Mouse (Mus musculus) liver, embryonic 11.5 days (tissue): Measurements from ENCODE around the gene Rrn3. TPM values are rescaled to one million over a fixed set of nuclear protein-coding genes. Genes with fewer than 3 reads are reported as not detected.
A peak's percentile ranks its signal among the peaks of the same experiment; 100 is the strongest.

ENCODE experiments used
- ATAC-seq: fragments of 200-750 bp; cut with Nextera tagmentation; replicated peaks from 2 replicates; pipeline ENCODE4 v1.8.0; 2017; ENCODE audit warnings: moderate number of reproducible peaks, mild to moderate bottlenecking, moderate TSS enrichment, moderate library complexity; ENCODE audit not compliant: low FRiP score
- DNase-seq: peaks from one replicate; pipeline ENCODE4 v3.0.0-alpha.2; 2017; ENCODE audit warnings: low spot score
- H3K27ac ChIP-seq: fragments of 300-500 bp; sonication (generic); 2 replicates; pipeline ENCODE4 v1.5.1; 2014; ENCODE audit warnings: mild to moderate bottlenecking, low read depth, low read length, control low read depth
- H3K27me3 ChIP-seq: fragments of 300-500 bp; sonication (generic); replicated peaks from 2 replicates; pipeline ENCODE4 v1.6.1; 2014; ENCODE audit warnings: low read length, mixed read lengths; ENCODE audit not compliant: control insufficient read depth, insufficient read depth
- H3K36me3 ChIP-seq: fragments of 300-500 bp; sonication (generic); 2 replicates; pipeline ENCODE4 v1.6.1; 2014; ENCODE audit warnings: mild to moderate bottlenecking, low read length, moderate library complexity, mixed read lengths; ENCODE audit not compliant: control insufficient read depth, insufficient read depth
- H3K4me1 ChIP-seq: fragments of 300-500 bp; sonication (generic); replicated peaks from 2 replicates; pipeline ENCODE4 v1.6.1; 2014; ENCODE audit warnings: low read length, mixed read lengths; ENCODE audit not compliant: control insufficient read depth, insufficient read depth
- H3K4me2 ChIP-seq: fragments of 300-500 bp; sonication (generic); 2 replicates; pipeline ENCODE4 v1.6.1; 2014; ENCODE audit warnings: mild to moderate bottlenecking, control low read depth, moderate library complexity
- H3K4me3 ChIP-seq: fragments of 300-500 bp; sonication (generic); 2 replicates; pipeline ENCODE4 v1.5.1; 2014; ENCODE audit warnings: low read depth, low read length, control low read depth
- H3K9ac ChIP-seq: fragments of 300-500 bp; sonication (generic); 2 replicates; pipeline ENCODE4 v1.6.1; 2014; ENCODE audit warnings: low read depth, low read length, control low read depth
- H3K9me3 ChIP-seq: fragments of 300-500 bp; sonication (generic); 2 replicates; pipeline ENCODE4 v1.6.1; 2016; ENCODE audit warnings: low read length, inconsistent platforms, mixed read lengths; ENCODE audit not compliant: control insufficient read depth
- WGBS: fragments of 180-500 bp; shearing (Covaris S2); extraction: QIAGEN DNeasy Blood & Tissue Kit; methylation state at CpG from one replicate; pipeline ENCODE4 v1.1.7; 2014; 5-methylcytosine and 5-hydroxymethylcytosine counted together
- polyA plus RNA-seq: library from polyadenylated mRNA; unstranded; fragments of >200 nt; fragmentation: Nextera tagmentation; extraction: Ambion mirVana; gene quantifications from 2 replicates; pipeline ENCODE4 v1.2.1, GENCODE M21; 2014

Gene Rrn3
- polyA plus RNA-seq, 1 experiment from 2014 or later: 67.1 TPM

DNA sequence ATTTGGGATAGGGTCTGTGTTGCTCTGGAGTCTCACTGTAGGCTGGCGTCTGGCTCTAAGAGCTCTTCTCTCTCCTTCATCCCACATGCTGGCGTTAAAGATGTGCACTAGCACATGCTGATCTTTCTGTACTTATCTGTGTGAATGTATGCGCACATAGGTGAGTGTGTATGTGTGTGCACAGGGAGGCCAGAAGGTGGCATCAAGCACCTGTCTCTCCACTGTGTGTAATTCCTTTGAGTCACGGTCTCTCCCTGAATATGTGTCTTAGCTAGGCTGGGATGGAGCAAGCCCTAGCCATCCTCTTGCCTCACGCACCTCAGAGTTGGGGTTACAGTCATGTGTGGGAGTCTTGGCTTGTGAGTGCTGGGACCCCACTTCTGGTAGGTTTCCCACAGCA lies 40.3 kb downstream of the Rrn3 start:
- DNase-seq (no peak), ATAC-seq (no peak)
- no peak overlapping the region for H3K9ac ChIP-seq
- H3K27ac ChIP-seq: no peak overlapping the region
- H3K4me2 ChIP-seq: peak overlapping the region; percentile 93
- no peaks in the 10 kb centered on the region for H3K27me3 ChIP-seq
- H3K36me3 ChIP-seq: peaks cover 10% of the 10 kb centered on the region; the same call in 1 of the 2 replicates
- no peak overlapping the region for H3K4me3 ChIP-seq
- H3K4me1 ChIP-seq: peaks cover 10% of the 10 kb centered on the region; the same call in 1 of the 2 replicates
- no peaks in the 10 kb centered on the region for H3K9me3 ChIP-seq
- WGBS: 92% methylated on average over 5 of the region's 5 CpGs

DNA sequence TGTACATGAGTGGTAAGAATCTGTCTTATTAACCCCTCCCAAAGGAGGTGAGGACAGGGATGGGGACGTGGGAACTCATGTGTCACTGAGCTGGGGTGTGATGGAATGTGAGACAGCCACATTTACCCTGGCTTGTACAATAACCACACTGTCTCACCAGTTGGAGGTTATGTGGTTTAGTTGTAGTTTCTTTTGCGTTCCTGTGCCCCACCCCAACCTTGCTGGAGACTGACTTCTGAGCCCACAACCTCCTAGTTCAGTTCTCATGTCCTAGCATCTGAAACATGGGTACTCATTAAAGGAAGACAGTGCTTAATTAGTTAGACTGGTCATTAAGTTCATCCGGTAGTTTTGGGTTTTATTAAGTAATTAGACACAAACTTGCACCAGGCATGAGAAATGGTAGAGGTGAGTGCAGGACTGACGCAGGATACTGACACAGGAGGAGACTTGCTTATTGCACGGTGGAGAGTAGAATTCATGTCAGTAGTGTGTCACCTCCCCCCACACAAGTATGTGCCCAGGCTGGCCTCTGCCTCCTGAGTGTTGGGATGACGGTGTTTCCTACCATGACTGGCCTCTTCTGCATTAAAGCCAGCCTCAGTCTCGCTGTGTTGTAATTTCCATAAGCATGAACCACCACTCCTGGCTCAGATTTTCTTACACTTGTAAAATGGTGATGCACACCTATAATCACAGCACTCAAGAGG lies 45.4 kb downstream of the Rrn3 start:
- Histone ChIP-seq H3K27me3 (no peaks in the 10 kb centered on the region), H3K4me3 (no peak overlapping the region), H3K36me3 (peaks cover 17% of the 10 kb centered on the region; the same call in 1 of the 2 replicates), H3K4me2 (no peak overlapping the region), H3K9ac (no peak overlapping the region), H3K9me3 (no peaks in the 10 kb centered on the region), H3K4me1 (peaks cover 2% of the 10 kb centered on the region; the same call in 1 of the 2 replicates), H3K27ac (no peak overlapping the region)
- DNase-seq (no peak), ATAC-seq (no peak)
- 77% methylated on average over 7 of the region's 7 CpGs for WGBS

DNA sequence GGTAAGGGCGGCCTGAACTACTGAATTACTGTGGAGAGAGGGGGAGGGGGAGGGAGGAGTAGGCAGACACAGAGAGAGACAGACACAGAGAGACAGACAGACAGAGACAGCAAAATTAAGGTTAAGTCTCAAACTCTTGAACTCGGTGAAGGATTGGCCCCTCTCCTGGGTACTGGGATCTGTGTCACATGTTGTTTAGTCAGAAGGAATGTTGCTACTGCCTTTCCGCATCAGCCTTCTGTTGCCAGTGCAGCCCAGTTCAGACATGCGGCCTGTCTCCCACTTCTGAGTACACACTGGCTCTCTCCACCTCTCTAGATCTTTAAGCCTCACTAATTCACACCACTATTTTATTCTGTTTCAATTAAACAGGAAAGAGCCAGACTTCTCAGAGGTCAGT lies 46.0 kb downstream of the Rrn3 start:
- ATAC-seq: no peak
- no peak for DNase-seq
- Histone ChIP-seq H3K4me3 (no peak overlapping the region), H3K27ac (no peak overlapping the region), H3K4me2 (no peak overlapping the region), H3K9me3 (no peaks in the 10 kb centered on the region), H3K27me3 (no peaks in the 10 kb centered on the region), H3K4me1 (peaks cover 2% of the 10 kb centered on the region; the same call in 1 of the 2 replicates), H3K36me3 (peaks cover 21% of the 10 kb centered on the region), H3K9ac (no peak overlapping the region)
- 85% methylated on average over 4 of the region's 4 CpGs for whole genome bisulfite sequencing

GRCm38 (mm10) chr16:13830444-13830843 lies 49.9 kb downstream of the Rrn3 start:
- WGBS: 91% methylated on average over 10 of the region's 10 CpGs
- no peak overlapping the region for H3K4me2 ChIP-seq
- H3K27ac ChIP-seq: no peak overlapping the region
- H3K4me1 ChIP-seq: no peaks in the 10 kb centered on the region
- no peaks in the 10 kb centered on the region for H3K9me3 ChIP-seq
- no peak overlapping the region for H3K4me3 ChIP-seq
- H3K27me3 ChIP-seq: no peaks in the 10 kb centered on the region
- H3K9ac ChIP-seq: no peak overlapping the region
- ATAC-seq: no peak
- no peak for DNase-seq
- peaks cover 30% of the 10 kb centered on the region for H3K36me3 ChIP-seq

DNA sequence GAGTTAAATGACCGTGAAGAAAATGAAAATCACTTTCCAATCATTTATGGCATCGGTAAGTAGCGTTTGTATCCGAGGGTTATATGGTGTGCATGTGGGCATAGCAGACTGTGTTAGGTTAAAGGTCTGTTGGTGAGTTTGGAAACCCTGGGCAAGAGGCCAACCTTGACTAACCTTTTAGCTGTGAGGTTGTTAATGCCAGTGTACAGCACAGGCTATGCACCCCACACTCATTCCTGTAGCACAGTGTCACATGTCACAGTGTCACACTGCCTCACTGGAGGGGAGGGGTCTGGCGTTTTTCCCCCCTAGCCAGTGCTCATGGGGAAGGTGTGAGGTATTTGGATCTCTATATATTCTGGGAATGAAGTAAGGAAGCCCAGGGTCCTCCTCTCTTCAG lies 51.1 kb downstream of the Rrn3 start:
- no peaks in the 10 kb centered on the region for H3K4me1 ChIP-seq
- no peak for DNase-seq
- 78% methylated on average over 5 of the region's 5 CpGs for WGBS
- no peak overlapping the region for H3K4me3 ChIP-seq
- no peaks in the 10 kb centered on the region for H3K9me3 ChIP-seq
- H3K9ac ChIP-seq: no peak overlapping the region
- no peak for ATAC-seq
- no peaks in the 10 kb centered on the region for H3K27me3 ChIP-seq
- H3K36me3 ChIP-seq: peaks cover 39% of the 10 kb centered on the region
- no peak overlapping the region for H3K27ac ChIP-seq
- no peak overlapping the region for H3K4me2 ChIP-seq

DNA sequence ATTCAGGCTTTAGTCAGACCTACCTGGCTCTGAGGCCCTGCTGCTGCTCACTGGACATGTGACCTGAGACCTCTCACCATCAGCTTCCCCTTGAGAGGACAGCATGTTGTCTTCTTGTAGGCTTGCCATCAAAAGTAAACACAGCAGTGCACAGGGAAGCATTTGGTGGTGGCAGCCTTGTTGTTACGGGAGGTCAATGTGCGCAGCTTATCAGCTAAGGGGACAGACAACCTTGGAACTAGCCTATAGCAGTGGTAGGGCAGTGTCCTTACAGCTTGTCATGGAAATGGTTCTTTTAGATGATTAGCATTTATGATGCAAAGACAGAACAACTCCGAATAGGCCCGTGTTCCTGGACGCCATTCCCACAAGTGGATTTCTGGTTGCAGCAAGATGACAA lies 53.9 kb downstream of the Rrn3 start:
- Histone ChIP-seq H3K27me3 (no peaks in the 10 kb centered on the region), H3K4me3 (no peak overlapping the region), H3K27ac (no peak overlapping the region), H3K9me3 (no peaks in the 10 kb centered on the region), H3K9ac (no peak overlapping the region), H3K4me1 (no peaks in the 10 kb centered on the region), H3K36me3 (peaks cover 41% of the 10 kb centered on the region), H3K4me2 (no peak overlapping the region)
- DNase-seq: no peak
- ATAC-seq: no peak
- 91% methylated on average over 5 of the region's 5 CpGs for WGBS

GRCm38 (mm10) chr16:13840056-13840455 lies 59.5 kb downstream of the Rrn3 start:
- no peaks in the 10 kb centered on the region for H3K27me3 ChIP-seq
- H3K4me3 ChIP-seq: no peak overlapping the region
- H3K4me2 ChIP-seq: no peak overlapping the region
- H3K9ac ChIP-seq: no peak overlapping the region
- ATAC-seq (no peak), DNase-seq (no peak)
- no peak overlapping the region for H3K27ac ChIP-seq
- H3K9me3 ChIP-seq: no peaks in the 10 kb centered on the region
- 90% methylated on average over 7 of the region's 7 CpGs for WGBS
- H3K36me3 ChIP-seq: peaks cover 32% of the 10 kb centered on the region
- H3K4me1 ChIP-seq: no peaks in the 10 kb centered on the region

- no peak overlapping the region for H3K4me2 ChIP-seq
- no peak overlapping the region for H3K27ac ChIP-seq
- 87% methylated on average over 3 of the region's 3 CpGs for WGBS
- H3K4me3 ChIP-seq: no peak overlapping the region
- H3K27me3 ChIP-seq: no peaks in the 10 kb centered on the region
- DNase-seq (no peak), ATAC-seq (no peak)
- no peaks in the 10 kb centered on the region for H3K9me3 ChIP-seq
- peaks cover 30% of the 10 kb centered on the region for H3K36me3 ChIP-seq
- no peaks in the 10 kb centered on the region for H3K4me1 ChIP-seq
- H3K9ac ChIP-seq: no peak overlapping the region
Measured at GRCm38 (mm10) chr16:13840956-13841355, 60.4 kb downstream of the Rrn3 start.

- Histone ChIP-seq H3K4me2 (no peak overlapping the region), H3K4me3 (no peak overlapping the region), H3K4me1 (no peaks in the 10 kb centered on the region), H3K27ac (no peak overlapping the region), H3K9me3 (no peaks in the 10 kb centered on the region), H3K9ac (no peak overlapping the region), H3K36me3 (peaks cover 20% of the 10 kb centered on the region; the same call in 1 of the 2 replicates), H3K27me3 (no peaks in the 10 kb centered on the region)
- 91% methylated on average over 5 of the region's 5 CpGs for WGBS
- no peak for DNase-seq
- no peak for ATAC-seq
Measured at GRCm38 (mm10) chr16:13845031-13845430, 64.5 kb downstream of the Rrn3 start.
